Mouse (Mus musculus): ENCODE measurements at regions not wholly inside any gene's neighbourhood (a gene's known extent, or its start where the extent isn't known, plus 50 kb on each side); places are given as distances from the start of the nearest gene placed in this dataset.

- peak; percentile 56 for DNase-seq (ENCODE audit: low read depth)
Measured at GRCm38 (mm10) chr16:12359116-12359515, 375.2 kb downstream of the Shisa9 start.

- no peak for DNase-seq (ENCODE audit: low read depth)
Measured at GRCm38 (mm10) chr16:12389545-12389944, 405.6 kb downstream of the Shisa9 start.

GRCm38 (mm10) chr16:12435697-12436221 lies 451.8 kb downstream of the Shisa9 start:
- DNase-seq (ENCODE audit: low read depth), result no peak

- DNase-seq (ENCODE audit: low read depth), result no peak
Measured at GRCm38 (mm10) chr16:12438622-12439021, 454.7 kb downstream of the Shisa9 start.

- DNase-seq (ENCODE audit: low read depth), result no peak
Measured at GRCm38 (mm10) chr16:12454791-12455190, 470.9 kb downstream of the Shisa9 start.

All from NIH3T3 (cell line).